Mouse (Mus musculus) hematopoietic stem cell, adult 5-6 weeks (primary cell): ENCODE measurements at regions not wholly inside any gene's neighbourhood (a gene's known extent, or its start where the extent isn't known, plus 50 kb on each side); places are given as distances from the start of the nearest gene placed in this dataset.
A peak's percentile ranks its signal among the peaks of the same experiment; 100 is the strongest.

Source experiments
- ATAC-seq, 2 experiments: fragments of 125-278 bp in 1 of 2; replicated peaks in 1 of 2; 2 replicates each; pipeline ENCODE4 v1.8.0; 2016 to 2017; ENCODE audit warnings: inconsistent platforms in 2 of 2, mild to moderate bottlenecking in 2 of 2, moderate number of reproducible peaks in 2 of 2, low read depth in 1 of 2, moderate TSS enrichment in 1 of 2; ENCODE audit not compliant: low FRiP score in 2 of 2, poor library complexity in 2 of 2, severe bottlenecking in 2 of 2, insufficient read depth in 1 of 2, low TSS enrichment in 1 of 2

GRCm38 (mm10) chr2:139281056-139281455, 212.7 kb upstream of the Sptlc3 start:
- ATAC-seq, result no peak

DNA sequence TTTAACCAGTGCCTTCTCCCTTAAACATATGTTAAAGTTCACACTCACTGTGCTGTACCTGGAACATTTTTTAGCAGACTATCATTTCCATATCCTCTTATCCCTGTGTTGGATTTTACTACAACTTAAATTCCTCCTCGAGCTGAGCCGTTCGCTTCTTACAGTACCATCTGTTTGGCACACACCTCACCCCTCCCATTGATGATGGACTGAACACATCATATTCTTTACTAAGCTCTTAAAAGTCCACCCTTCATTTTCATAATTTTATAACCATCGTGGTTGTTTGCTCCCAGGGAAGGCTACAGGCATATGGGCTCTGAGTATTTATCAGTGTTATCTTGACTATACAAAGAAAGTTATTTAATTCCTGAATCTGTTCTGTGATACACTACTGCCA, 209.4 kb upstream of the Sptlc3 start:
- no peak for ATAC-seq

DNA sequence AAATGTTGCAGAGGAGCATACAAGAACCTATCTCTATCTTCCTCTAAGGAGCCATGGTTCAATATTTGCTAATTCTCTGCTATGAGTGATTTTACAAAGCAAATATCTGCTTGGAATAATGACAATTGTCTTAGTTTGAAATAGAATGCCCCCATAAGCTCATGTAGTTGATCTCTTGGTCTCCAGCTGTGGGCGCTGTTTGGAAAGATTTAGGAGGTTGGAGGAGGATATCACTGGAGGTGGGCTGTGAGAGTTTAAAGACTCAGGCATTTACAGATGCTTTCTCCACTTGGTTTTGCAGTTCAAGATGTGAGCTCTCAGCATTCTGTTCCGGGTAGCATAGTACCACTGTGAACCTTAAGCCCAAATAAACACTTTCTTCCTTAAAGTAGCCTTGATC, 207.3 kb upstream of the Sptlc3 start:
- no peak for ATAC-seq

GRCm38 (mm10) chr2:139298541-139299152, 195.1 kb upstream of the Sptlc3 start:
- no peak for ATAC-seq

DNA sequence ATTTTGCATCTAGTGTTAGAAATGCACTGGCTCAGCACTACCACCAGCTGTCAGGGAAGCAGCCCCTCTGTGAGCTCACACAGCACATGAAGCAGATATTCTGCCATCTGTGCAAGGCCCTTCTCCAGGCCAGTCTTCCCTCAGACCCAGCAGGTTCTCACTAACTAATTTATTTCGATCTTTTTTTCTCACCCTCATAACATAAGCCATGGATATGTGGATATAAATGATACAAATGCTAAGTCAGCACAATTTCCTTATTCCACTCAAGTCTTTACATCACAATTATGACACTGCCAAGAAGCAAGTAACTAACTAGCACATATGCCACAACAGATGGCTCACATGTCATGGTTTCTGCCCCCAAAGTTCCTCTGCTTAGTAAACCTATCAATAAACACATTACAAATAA, 182.3 kb upstream of the Sptlc3 start:
- no peak for ATAC-seq

- ATAC-seq, result no peak
Measured at GRCm38 (mm10) chr2:139312053-139312452, 181.7 kb upstream of the Sptlc3 start.

DNA sequence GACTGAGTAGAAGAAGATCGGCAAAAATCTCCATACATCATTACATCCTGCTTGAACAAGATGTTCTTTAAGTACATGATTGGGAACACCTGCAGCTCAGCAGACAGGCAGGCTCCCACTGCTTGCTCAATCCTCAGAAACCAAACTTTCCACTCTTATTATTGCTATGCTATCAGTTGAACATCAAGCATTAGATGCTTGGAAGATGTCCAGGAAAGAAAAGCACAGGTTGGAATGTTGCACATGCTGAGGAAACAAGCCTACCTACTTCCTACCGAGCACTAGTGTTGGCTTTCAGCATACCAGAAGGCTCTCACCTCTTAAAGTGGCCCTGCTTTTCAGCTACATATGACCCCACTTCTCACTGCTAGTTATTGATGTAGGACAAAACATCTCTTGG, 171.2 kb upstream of the Sptlc3 start:
- ATAC-seq, result no peak

DNA sequence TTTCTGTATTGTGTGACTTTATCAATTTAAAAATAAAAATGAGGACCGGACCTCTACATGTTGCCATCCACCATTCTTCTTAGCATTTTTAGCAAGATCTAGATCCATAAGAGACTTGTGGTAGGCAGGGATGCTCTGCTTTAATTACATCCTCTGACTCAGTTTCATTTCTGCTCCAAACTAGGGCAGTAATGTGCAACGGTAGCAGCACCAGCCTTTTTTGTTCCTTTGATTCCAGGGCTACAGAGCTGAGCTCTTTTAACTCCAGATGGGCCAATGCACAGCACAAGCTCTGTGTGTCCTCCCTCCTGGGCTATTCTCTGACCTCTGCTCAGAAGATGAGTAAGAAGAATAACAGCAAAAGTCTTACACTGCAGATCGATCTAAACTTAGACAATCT, 168.2 kb upstream of the Sptlc3 start:
- no peak for ATAC-seq

- ATAC-seq, result no peak
Measured at GRCm38 (mm10) chr2:139334681-139335080, 159.0 kb upstream of the Sptlc3 start.

DNA sequence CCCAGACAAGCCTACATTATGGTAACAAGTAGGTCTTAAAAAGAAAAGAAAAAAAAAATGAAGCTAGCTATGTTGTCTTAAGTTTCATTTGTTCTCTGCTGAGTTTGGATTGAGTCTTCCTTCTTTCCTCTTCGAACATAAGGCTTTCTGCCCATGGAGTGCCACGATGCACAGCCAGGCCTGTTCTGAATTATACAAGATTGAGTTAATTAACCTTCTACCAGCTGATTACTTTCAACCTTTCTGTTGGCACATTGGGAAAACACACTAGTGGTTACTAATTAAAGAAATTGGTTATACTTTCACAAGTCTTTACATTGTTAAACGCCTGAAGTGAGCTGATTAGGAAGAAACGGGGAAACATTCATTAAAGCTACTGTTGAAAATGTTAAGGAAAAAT, 155.5 kb upstream of the Sptlc3 start:
- no peak for ATAC-seq

DNA sequence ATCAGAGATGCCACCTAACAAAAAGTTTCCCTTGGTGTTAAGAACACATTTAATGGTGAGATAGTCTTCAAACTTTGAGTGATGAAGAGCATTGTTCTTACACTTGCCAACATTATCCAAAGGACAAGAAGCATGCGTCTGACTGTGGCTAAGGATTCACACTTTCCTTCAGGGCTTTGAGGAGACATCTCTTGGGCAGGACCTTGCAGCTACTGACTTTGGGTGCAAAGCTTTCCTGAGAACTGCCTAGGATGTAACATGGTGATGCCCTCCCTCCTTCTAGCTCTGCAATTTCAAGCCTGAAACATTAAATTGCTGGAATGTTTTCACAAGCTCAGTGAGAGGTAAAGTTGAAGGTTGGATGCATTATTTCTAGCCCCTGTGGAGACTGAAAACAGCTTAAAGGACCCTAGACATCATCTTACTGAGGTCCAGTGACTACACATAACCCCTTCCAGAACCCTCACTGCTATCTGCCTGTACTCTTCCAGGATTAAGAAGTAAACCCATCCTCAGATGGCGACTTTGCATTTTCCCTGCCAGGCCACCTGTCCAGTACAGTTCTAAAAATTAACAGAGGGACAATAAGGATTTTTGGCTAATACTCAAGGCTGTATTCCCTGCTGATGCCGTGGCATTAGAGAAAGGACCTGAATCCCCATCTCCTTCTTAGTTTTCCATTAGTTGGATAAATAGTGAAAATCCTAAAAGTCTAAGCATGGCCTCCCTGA, 137.3 kb upstream of the Sptlc3 start:
- no peak for ATAC-seq

DNA sequence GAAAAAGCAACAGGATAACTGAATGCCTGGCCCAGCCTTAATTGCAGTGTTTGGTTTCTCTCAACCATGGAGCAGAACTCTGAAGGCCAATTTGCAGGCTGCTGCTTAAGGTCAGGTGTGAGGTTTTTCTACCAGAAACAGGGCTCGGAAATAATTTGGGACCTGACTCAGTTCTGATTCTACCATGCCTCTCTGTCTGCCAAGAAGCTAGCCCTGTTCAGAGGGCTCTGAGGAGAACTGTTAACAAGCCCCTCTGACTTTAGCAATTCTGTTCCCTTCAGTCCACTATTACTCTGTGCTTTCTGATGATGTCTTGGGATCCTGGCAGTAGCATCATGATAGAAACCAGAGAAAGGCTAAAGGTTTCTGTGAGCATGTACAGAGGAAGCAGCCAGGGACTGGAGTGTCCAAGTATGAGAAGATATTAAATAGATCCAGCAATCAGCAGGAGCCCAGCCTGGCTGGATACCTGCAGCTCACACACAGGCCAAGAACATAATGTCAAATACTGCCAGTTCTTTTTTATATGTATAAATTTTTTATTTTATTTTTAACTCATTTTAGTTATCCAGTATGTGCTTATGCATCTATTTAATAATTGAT, 131.4 kb upstream of the Sptlc3 start:
- ATAC-seq, result no peak

DNA sequence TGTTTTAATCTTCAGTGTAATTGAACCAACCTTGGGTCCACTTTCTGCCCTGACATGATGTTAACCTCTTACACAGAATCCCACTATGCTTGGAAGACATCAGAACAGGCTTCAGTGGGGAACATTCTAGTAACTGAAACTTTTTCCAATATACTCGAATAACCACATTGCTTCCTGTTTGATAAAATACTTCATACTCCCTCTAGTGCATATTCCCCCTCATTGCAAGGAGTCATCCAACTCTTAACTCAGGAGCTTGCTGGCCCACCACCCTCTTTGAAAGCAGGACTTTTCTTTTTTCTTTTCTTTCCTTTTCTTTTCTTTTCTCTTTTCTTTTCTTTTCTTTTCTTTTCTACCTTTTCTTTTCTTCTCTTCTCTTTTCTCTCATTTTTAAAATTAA, 123.6 kb upstream of the Sptlc3 start:
- peak; percentile 59 to 64; a peak in 3 of 4 replicates for ATAC-seq

DNA sequence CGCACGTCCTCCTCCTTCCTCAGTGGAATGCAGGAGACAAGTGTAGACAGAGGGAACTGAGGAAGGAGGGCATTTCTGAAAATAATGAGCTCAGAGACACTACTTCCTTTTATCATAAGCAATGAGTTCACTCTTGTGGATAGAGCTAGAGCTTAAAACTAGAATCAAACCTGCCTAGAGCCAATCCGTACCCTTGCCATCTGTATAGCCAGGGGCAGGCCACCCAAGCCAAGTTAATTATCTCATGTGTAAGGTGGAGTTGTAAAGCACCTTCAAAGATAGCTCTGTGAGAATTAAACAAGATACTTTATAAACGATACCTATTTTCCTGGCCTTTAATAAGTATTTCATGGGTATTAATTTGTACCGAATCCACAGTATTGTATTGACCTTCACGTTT, 113.4 kb upstream of the Sptlc3 start:
- ATAC-seq, result no peak

GRCm38 (mm10) chr2:139381628-139382027, 112.1 kb upstream of the Sptlc3 start:
- peak; percentile 86 to 89 for ATAC-seq

- no peak for ATAC-seq
Measured at GRCm38 (mm10) chr2:139413559-139413958, 80.2 kb upstream of the Sptlc3 start.

DNA sequence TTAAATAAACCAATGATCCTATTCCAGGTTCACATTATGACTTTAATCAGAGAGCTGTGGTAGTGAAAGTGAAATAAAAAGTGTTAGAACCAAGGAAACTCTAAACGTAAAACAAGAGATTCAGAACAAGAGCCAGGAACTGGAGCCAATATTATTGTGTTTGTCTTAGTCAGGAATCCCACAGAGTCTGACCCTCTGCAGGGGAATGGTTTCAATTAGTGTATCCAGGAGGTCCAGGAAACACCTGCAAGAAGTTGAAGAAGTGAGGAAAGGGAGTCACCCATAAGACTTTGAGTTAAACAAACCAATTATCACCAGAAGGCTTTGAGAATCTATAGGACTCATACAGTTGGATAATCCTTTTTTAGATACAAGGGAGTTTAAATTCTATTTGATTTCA, 76.2 kb upstream of the Sptlc3 start:
- ATAC-seq, result no peak

- no peak for ATAC-seq
Measured at GRCm38 (mm10) chr2:139422678-139423077, 71.0 kb upstream of the Sptlc3 start.

DNA sequence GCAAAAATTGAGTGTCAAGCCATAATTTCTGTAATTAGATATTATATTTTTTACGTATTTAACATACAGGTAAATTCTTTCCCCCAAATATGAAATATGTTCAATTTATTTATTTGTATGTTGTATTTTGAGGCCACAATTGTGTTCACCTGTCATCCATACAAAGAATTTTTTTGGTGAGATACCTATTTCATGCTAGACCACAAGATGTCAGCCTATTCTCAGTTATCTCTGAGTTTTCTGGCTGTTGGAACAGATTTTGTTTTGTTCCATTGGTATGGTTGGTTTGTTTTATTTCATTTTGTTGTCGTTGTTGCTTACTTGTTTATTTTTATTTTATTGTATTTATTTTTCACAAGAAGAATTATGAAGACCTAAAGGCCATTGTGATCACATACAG, 70.3 kb upstream of the Sptlc3 start:
- no peak for ATAC-seq
